ENCODE assay signal across 12 mouse cellular contexts in the genomic region with DNA sequence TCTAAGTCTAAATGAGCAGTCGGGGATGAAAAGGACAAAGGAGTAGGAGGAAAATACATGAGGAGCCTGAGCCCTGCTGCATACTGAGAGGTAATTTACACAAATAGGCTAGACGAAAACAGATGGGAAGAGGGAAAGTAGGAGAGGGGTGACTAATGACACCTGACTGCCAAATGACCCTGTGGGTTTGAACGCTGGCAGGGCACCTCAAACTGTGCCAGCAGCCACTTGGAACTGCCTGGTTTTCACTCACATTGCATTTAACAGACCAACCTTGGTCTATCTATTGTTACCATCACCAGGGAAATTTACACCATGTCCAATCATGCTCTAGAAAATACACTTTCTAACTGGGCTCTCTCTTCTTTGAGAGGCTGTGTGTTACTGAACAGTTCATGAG.
A peak's percentile ranks its signal among the peaks of the same experiment; 100 is the strongest.
DNase-seq lines count a peak whose midpoint lies in the region; ATAC-seq lines count a peak whose summit lies in the region.
"Had no signal": no experiment of that assay in that cellular context is flagged by ENCODE, and none has a peak within 500 bp of the region (broad histone marks: within the 10 kb centered on the region; RNA-seq: fewer than 3 reads in every experiment).

No protein-coding gene starts in this region.

- no peak overlapping the region for H3K27ac ChIP-seq in hindbrain, embryonic 11.5 days (ENCODE audit: low read depth, low read length)
- H3K27ac ChIP-seq in hindbrain, embryonic 10.5 days: no peak overlapping the region; the same call in 1 of the 2 replicates
- H3K27ac ChIP-seq in hindbrain, embryonic 16.5 days (ENCODE audit: low read depth, low read length): 0 out of 2 replicates have a peak overlapping the region, but pooled peaks have one; percentile 34
- H3K27ac ChIP-seq in kidney, embryonic 16.5 days (ENCODE audit: low read length): no peak overlapping the region
- H3K27ac ChIP-seq: kidney, postnatal 0 days; liver, embryonic 13.5 days; macrophage had no signal

- no peaks in the 10 kb centered on the region for H3K4me1 ChIP-seq in hindbrain, embryonic 11.5 days (replicated peaks; ENCODE audit: control insufficient read depth, insufficient read depth, low read length)
- 0 out of 2 replicates have a peak, but pooled peaks cover 3% of the 10 kb centered on the region for H3K4me1 ChIP-seq in hindbrain, embryonic 10.5 days (replicated peaks)
- peaks cover 4% of the 10 kb centered on the region; the same call in 1 of the 2 replicates for H3K4me1 ChIP-seq in hindbrain, embryonic 16.5 days (ENCODE audit: control insufficient read depth, insufficient read depth, low read depth, low read length)
- no peaks in the 10 kb centered on the region for H3K4me1 ChIP-seq in kidney, embryonic 16.5 days (ENCODE audit: insufficient read depth, low read length)
- H3K4me1 ChIP-seq: liver, embryonic 13.5 days had no signal

- 25% methylated on average over 3 of the region's 3 CpGs for WGBS in hindbrain, embryonic 11.5 days
- 26% methylated on average over 3 of the region's 3 CpGs for WGBS in hindbrain, embryonic 10.5 days
- WGBS in hindbrain, embryonic 16.5 days: 16% methylated on average over 3 of the region's 3 CpGs
- WGBS in kidney, embryonic 16.5 days: 21% methylated on average over 3 of the region's 3 CpGs

- no peak overlapping the region for H3K4me2 ChIP-seq in hindbrain, embryonic 11.5 days (replicated peaks; ENCODE audit: low read depth, low read length)
- H3K4me2 ChIP-seq in hindbrain, embryonic 16.5 days (ENCODE audit: low read length): no peak overlapping the region
- H3K4me2 ChIP-seq in kidney, embryonic 16.5 days (replicated peaks; ENCODE audit: low read depth, low read length): no peak overlapping the region
- H3K4me2 ChIP-seq: liver, embryonic 13.5 days had no signal

- H3K27me3 ChIP-seq in hindbrain, embryonic 11.5 days (ENCODE audit: control insufficient read depth, insufficient read depth, low read length): no peaks in the 10 kb centered on the region
- no peaks in the 10 kb centered on the region for H3K27me3 ChIP-seq in hindbrain, embryonic 10.5 days (ENCODE audit: insufficient read depth, poor library complexity, severe bottlenecking)
- H3K27me3 ChIP-seq in hindbrain, embryonic 16.5 days (replicated peaks; ENCODE audit: control insufficient read depth, insufficient read depth, low read length): no peaks in the 10 kb centered on the region
- H3K27me3 ChIP-seq in kidney, embryonic 16.5 days (ENCODE audit: insufficient read depth, low read length): no peaks in the 10 kb centered on the region
- H3K27me3 ChIP-seq: liver, embryonic 13.5 days had no signal

- H3K9ac ChIP-seq in hindbrain, embryonic 11.5 days (ENCODE audit: low read depth, low read length): no peak overlapping the region
- H3K9ac ChIP-seq in hindbrain, embryonic 16.5 days (ENCODE audit: low read depth, low read length): no peak overlapping the region
- no peak overlapping the region for H3K9ac ChIP-seq in kidney, embryonic 16.5 days (replicated peaks; ENCODE audit: low read length)
- H3K9ac ChIP-seq: liver, embryonic 13.5 days had no signal

- no peak overlapping the region for H3K4me3 ChIP-seq in hindbrain, embryonic 11.5 days (ENCODE audit: low read depth, low read length)
- no peak overlapping the region for H3K4me3 ChIP-seq in hindbrain, embryonic 10.5 days
- no peak overlapping the region for H3K4me3 ChIP-seq in hindbrain, embryonic 16.5 days (ENCODE audit: low read length)
- no peak overlapping the region for H3K4me3 ChIP-seq in kidney, embryonic 16.5 days (ENCODE audit: low read length)
- H3K4me3 ChIP-seq: liver, embryonic 13.5 days had no signal

- intact Hi-C loops in heart, postnatal 14 days (cut with DNase I): no loop called here

- no peaks in the 10 kb centered on the region for H3K9me3 ChIP-seq in hindbrain, embryonic 11.5 days (ENCODE audit: control insufficient read depth, low read length)
- no peaks in the 10 kb centered on the region for H3K9me3 ChIP-seq in hindbrain, embryonic 10.5 days
- H3K9me3 ChIP-seq in hindbrain, embryonic 16.5 days (ENCODE audit: control insufficient read depth, low read length): no peaks in the 10 kb centered on the region
- H3K9me3 ChIP-seq in kidney, embryonic 16.5 days (ENCODE audit: low read length): no peaks in the 10 kb centered on the region
- H3K9me3 ChIP-seq: liver, embryonic 13.5 days had no signal

- H3K36me3 ChIP-seq in hindbrain, embryonic 11.5 days (ENCODE audit: control insufficient read depth, insufficient read depth, low read length): no peaks in the 10 kb centered on the region
- H3K36me3 ChIP-seq in hindbrain, embryonic 10.5 days: no peaks in the 10 kb centered on the region
- no peaks in the 10 kb centered on the region for H3K36me3 ChIP-seq in hindbrain, embryonic 16.5 days (ENCODE audit: control insufficient read depth, insufficient read depth, low read length)
- H3K36me3 ChIP-seq in kidney, embryonic 16.5 days (ENCODE audit: insufficient read depth, low read length): no peaks in the 10 kb centered on the region
- H3K36me3 ChIP-seq: liver, embryonic 13.5 days had no signal

- DNase-seq in hindbrain, embryonic 11.5 days (ENCODE audit: low spot score): peak; percentile 28
- DNase-seq in hindbrain, embryonic 10.5 days (ENCODE audit: low spot score): no peak
- peak; percentile 76 to 82 for DNase-seq in cerebellum, postnatal 25 days
- peak; percentile 15 for DNase-seq in retina, embryonic 14.5 days (ENCODE audit: low spot score)
- DNase-seq in heart, postnatal 14 days: no peak
- DNase-seq in layer of hippocampus, postnatal 25 days (ENCODE audit: extremely low spot score in 1 of 2, low spot score in 1 of 2): no peak
- DNase-seq: adrenal gland, adult 8-10 months; liver, embryonic 13.5 days had no signal

- peak; percentile 87 for ATAC-seq in hindbrain, embryonic 11.5 days (ENCODE audit: low FRiP score)
- peak; percentile 93 for ATAC-seq in hindbrain, embryonic 16.5 days
- no peak for ATAC-seq in kidney, embryonic 16.5 days (ENCODE audit: low FRiP score, low TSS enrichment)

Comparison
In these comparisons a context has a peak if more than half of its experiments do, and no peak if none do; other contexts are left out.
1. DNase-seq: peak in hindbrain, embryonic 11.5 days (single experiment), cerebellum, postnatal 25 days (2 of 2) and retina, embryonic 14.5 days (single experiment); none in hindbrain, embryonic 10.5 days (single experiment), heart, postnatal 14 days (0 of 2) and layer of hippocampus, postnatal 25 days (0 of 2).